Mouse (Mus musculus) forebrain, embryonic 11.5 days (tissue): ENCODE results near the gene Tpo. TPM values are rescaled to one million over a fixed set of nuclear protein-coding genes. Genes with fewer than 3 reads are reported as not detected.

Source experiments
- ATAC-seq: fragments of 200-750 bp; cut with Nextera tagmentation; replicated peaks from 2 replicates; pipeline ENCODE4 v1.8.0; 2017; ENCODE audit warnings: moderate TSS enrichment; ENCODE audit not compliant: low FRiP score
- DNase-seq: peaks from one replicate; pipeline ENCODE4 v3.0.0-alpha.2; 2017; ENCODE audit warnings: low spot score
- H3K27ac ChIP-seq: fragments of 300-500 bp; sonication (generic); 2 replicates; pipeline ENCODE4 v1.5.1; 2014; ENCODE audit warnings: low read depth, low read length
- H3K27me3 ChIP-seq: fragments of 300-500 bp; sonication (generic); 2 replicates; pipeline ENCODE4 v1.6.1; 2014; ENCODE audit warnings: mild to moderate bottlenecking, low read length, mixed read lengths; ENCODE audit not compliant: control insufficient read depth, insufficient read depth
- H3K36me3 ChIP-seq: fragments of 300-500 bp; sonication (generic); 2 replicates; pipeline ENCODE4 v1.6.1; 2014; ENCODE audit warnings: mild to moderate bottlenecking, low read length, moderate library complexity, mixed read lengths; ENCODE audit not compliant: control insufficient read depth, insufficient read depth
- H3K4me1 ChIP-seq: fragments of 300-500 bp; sonication (generic); replicated peaks from 2 replicates; pipeline ENCODE4 v1.6.1; 2014; ENCODE audit warnings: low read length, mixed read lengths; ENCODE audit not compliant: control insufficient read depth, insufficient read depth
- H3K4me2 ChIP-seq: fragments of 300-500 bp; sonication (generic); 2 replicates; pipeline ENCODE4 v1.6.1; 2014; ENCODE audit warnings: low read depth, mild to moderate bottlenecking, low read length, moderate library complexity, mixed read lengths; ENCODE audit not compliant: severe bottlenecking
- H3K4me3 ChIP-seq: fragments of 300-500 bp; sonication (generic); 2 replicates; pipeline ENCODE4 v1.5.1; 2014; ENCODE audit warnings: low read depth, low read length
- H3K9ac ChIP-seq: fragments of 300-500 bp; sonication (generic); 2 replicates; pipeline ENCODE4 v1.6.1; 2014; ENCODE audit warnings: low read length
- H3K9me3 ChIP-seq: fragments of 300-500 bp; sonication (generic); 2 replicates; pipeline ENCODE4 v1.6.1; 2016; ENCODE audit warnings: low read length, mixed read lengths; ENCODE audit not compliant: control insufficient read depth
- WGBS: fragments of 180-500 bp; shearing (Covaris S2); extraction: QIAGEN DNeasy Blood & Tissue Kit; methylation state at CpG from one replicate; pipeline ENCODE4 v1.1.7; 2014; 5-methylcytosine and 5-hydroxymethylcytosine counted together
- polyA plus RNA-seq: library from polyadenylated mRNA; unstranded; fragments of >200 nt; fragmentation: Nextera tagmentation; extraction: Ambion mirVana; gene quantifications from 2 replicates; pipeline ENCODE4 v1.2.1, GENCODE M21; 2014

Gene Tpo
- not detected in 2 replicates for polyA plus RNA-seq

DNA sequence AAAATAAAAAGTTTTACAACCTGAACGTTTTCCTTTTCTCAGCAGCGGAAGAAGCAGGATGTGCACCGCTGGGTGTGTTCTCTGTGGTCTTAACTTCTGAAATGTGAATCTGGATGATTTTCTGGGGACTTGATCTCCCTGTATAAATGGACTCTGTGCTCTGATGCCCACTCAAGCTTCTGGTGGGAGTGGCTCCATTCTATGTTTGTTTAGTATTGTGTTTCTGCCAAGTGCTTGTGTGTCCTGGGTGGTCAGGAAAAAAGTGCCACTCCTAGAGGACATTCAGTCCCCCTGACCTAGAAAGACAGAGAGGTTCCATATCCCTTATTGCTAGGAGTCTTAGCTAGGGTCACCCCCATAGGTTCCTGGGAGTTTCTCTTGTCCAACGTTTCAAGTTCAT, at the start of gene Tpo:
Tpo (minus strand) TSS at position 101 of the 400 bp plus-strand sequence.
- no peak within 1 kb of the TSS for H3K9ac ChIP-seq
- no peak within 1 kb of the TSS for H3K27ac ChIP-seq
- H3K4me1 ChIP-seq = no peaks in the 10 kb centered on the region
- H3K27me3 ChIP-seq = no peaks in the 10 kb centered on the region
- H3K4me2 ChIP-seq = no peak within 1 kb of the TSS
- ATAC-seq = no peak
- H3K36me3 ChIP-seq = no peaks in the 10 kb centered on the region
- no peaks in the 10 kb centered on the region for H3K9me3 ChIP-seq
- no peak within 1 kb of the TSS for H3K4me3 ChIP-seq
- whole genome bisulfite sequencing = 92% methylated on average over 4 of the region's 4 CpGs
- DNase-seq = no peak

DNA sequence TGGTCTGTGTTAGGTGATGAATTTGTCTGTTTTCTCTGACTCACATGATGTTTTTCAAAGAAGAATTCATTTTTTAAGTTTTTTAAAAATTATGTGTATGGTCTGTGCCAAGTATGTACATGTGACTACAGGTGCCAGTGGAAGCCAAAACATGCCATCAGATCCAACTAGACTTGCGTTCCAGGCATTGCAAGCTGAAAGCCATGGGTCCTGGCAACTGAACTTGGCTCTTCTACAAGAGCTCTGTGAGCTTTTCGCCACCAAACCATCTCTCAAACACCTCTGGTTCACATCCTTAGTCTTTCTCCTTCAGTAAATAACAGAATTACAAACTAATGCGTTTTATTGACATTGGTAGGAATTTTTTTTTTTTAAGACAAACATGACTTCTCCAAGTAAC, 49.3 kb upstream of the Tpo start:
- Histone ChIP-seq H3K27ac (no peak overlapping the region), H3K4me2 (no peak overlapping the region), H3K36me3 (no peaks in the 10 kb centered on the region), H3K4me1 (no peaks in the 10 kb centered on the region), H3K9me3 (no peaks in the 10 kb centered on the region), H3K27me3 (no peaks in the 10 kb centered on the region), H3K4me3 (no peak overlapping the region), H3K9ac (no peak overlapping the region)
- 86% methylated on average over 3 of the region's 3 CpGs for WGBS
- DNase-seq (no peak), ATAC-seq (no peak)

DNA sequence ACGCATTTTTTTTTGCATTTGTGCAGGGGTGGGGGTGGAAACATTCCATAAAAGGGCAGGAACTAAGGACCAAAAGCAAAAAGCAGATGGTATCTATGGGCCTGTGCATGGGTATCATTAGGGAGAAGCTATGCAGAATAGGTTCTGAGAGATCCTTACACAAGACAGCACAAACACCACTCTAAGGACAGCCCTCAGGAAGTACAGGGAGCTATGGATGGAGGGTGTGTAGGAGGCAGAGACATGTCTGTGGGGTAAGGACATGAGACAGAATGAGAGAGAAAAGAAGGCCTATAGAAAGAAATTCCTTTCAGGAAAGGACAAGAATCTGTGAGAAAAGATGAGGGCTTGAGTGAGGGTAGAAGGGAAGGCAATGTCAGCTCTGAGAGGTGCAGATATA, 47.2 kb upstream of the Tpo start:
- Histone ChIP-seq H3K4me2 (no peak overlapping the region), H3K9ac (no peak overlapping the region), H3K27me3 (no peaks in the 10 kb centered on the region), H3K9me3 (no peaks in the 10 kb centered on the region), H3K4me1 (no peaks in the 10 kb centered on the region), H3K4me3 (no peak overlapping the region), H3K27ac (no peak overlapping the region), H3K36me3 (no peaks in the 10 kb centered on the region)
- no peak for DNase-seq
- no peak for ATAC-seq
- 96% methylated on average over 1 of the region's 1 CpGs for WGBS

DNA sequence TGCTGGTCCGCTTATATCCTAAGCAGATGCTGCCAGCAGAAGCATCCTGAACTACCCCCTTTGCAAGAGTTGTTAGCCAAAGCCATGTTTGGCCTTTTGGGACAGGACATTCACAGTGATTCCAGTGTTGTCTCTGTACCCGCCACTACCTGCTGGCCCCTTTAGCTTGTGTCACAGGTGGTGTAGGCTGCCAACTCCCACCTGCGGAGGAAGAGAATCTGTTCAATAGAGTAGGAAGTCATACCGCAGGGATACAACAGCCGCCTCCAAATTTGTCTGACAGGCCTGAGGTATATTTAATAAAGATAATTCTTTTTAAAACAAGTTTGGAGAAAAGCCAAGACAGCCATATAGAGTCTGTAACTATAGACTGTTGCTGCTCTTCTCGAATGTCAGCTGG, 45.5 kb upstream of the Tpo start:
- 94% methylated on average over 6 of the region's 6 CpGs for WGBS
- DNase-seq (no peak), ATAC-seq (no peak)
- Histone ChIP-seq H3K36me3 (no peaks in the 10 kb centered on the region), H3K27ac (no peak overlapping the region), H3K4me2 (no peak overlapping the region), H3K4me1 (no peaks in the 10 kb centered on the region), H3K9me3 (no peaks in the 10 kb centered on the region), H3K27me3 (no peaks in the 10 kb centered on the region), H3K9ac (no peak overlapping the region), H3K4me3 (no peak overlapping the region)

DNA sequence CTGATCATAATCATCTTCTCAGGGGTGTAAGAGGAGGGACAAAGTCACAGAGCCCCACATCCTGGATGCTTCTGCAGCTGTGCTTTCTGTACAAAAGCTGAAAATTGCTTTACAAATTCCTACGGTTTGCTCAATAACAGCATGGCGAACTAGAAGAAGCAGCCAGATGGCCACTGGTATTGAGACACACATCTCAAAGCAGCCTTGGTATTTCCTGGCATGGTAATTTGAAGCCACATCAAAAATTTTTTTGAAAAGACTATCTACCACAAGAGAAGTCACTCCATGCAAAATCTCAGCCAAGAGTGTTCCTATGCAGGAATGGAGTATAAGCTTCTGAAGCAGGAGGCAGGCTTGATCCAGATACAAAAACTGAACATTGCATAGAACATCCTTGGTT, 45.1 kb upstream of the Tpo start:
- ATAC-seq = no peak

DNA sequence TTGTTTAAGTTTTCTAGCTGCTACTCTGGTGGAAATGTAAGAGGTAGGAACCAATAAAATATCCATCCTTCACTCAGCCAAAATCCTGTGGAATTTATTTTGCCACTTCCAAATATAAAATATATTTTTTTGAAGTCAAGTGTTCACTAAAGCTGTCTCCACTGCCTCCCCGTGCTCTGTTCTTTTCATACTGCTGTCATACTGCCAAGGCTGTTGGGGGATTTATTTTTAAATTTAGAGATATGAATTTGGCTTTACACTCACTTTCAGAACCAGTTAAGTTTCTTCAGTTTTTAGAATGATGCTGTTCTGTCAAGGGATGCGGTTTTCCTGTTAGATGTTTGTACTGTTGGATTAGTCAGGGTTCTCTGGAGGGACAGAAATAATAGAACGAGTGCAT, 36.1 kb upstream of the Tpo start:
- no peaks in the 10 kb centered on the region for H3K4me1 ChIP-seq
- H3K27ac ChIP-seq = no peak overlapping the region
- ATAC-seq (no peak), DNase-seq (no peak)
- no peaks in the 10 kb centered on the region for H3K36me3 ChIP-seq
- WGBS = 83% methylated on average over 3 of the region's 3 CpGs
- H3K9me3 ChIP-seq = no peaks in the 10 kb centered on the region
- H3K9ac ChIP-seq = no peak overlapping the region
- H3K4me3 ChIP-seq = no peak overlapping the region
- H3K4me2 ChIP-seq = no peak overlapping the region
- no peaks in the 10 kb centered on the region for H3K27me3 ChIP-seq

More for the DNA sequence above, 45.1 kb upstream of the Tpo start:
- H3K4me1 ChIP-seq = no peaks in the 10 kb centered on the region
- no peak overlapping the region for H3K4me3 ChIP-seq
- H3K4me2 ChIP-seq = no peak overlapping the region
- H3K9ac ChIP-seq = no peak overlapping the region
- DNase-seq = no peak
- H3K36me3 ChIP-seq = no peaks in the 10 kb centered on the region
- no peaks in the 10 kb centered on the region for H3K27me3 ChIP-seq
- H3K9me3 ChIP-seq = no peaks in the 10 kb centered on the region
- WGBS = 90% methylated on average over 2 of the region's 2 CpGs
- H3K27ac ChIP-seq = no peak overlapping the region

DNA sequence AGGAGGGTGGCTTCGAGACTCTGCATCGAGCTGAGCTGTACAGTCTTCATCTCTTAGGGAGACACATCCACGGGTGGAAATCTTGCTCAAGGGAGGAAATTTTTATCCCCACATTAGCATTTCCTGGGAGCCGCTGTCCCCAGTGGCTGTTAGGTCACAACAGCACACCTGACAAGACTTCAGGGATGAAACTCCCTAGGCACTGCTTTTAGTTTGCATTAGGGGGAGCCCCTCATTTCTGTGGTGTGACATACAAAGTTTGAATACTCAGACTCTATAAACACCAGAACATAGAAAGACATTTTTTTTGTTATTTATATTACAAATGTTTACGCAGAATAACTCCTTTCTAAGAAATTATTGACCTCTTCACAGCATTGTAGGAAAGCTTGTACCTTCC, 32.1 kb upstream of the Tpo start:
- no peak for DNase-seq
- Histone ChIP-seq H3K27ac (no peak overlapping the region), H3K4me3 (no peak overlapping the region), H3K9ac (no peak overlapping the region), H3K4me2 (no peak overlapping the region), H3K36me3 (no peaks in the 10 kb centered on the region), H3K4me1 (no peaks in the 10 kb centered on the region), H3K9me3 (no peaks in the 10 kb centered on the region), H3K27me3 (no peaks in the 10 kb centered on the region)
- WGBS = 89% methylated on average over 5 of the region's 5 CpGs
- ATAC-seq = no peak

DNA sequence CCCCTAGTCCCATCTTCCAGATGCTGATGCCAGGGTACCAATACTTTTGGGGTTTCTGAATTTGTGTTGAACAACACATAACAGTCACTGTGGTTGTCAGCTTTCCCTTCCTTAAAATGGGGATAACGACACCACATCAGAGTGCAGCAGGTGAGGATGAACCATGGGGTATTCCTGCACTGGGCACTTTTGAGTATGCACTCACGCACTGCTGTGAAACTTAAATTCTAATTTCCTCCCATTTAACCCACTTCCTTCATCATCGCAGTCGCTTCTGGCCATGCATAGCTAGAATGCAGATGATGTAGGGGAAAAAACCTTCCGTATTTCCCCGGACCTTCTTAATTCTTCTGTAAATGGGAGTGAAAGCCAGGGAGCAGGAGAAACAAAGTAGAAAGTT, 31.6 kb upstream of the Tpo start:
- DNase-seq = no peak
- Histone ChIP-seq H3K9ac (no peak overlapping the region), H3K36me3 (no peaks in the 10 kb centered on the region), H3K9me3 (no peaks in the 10 kb centered on the region), H3K4me2 (no peak overlapping the region), H3K27me3 (no peaks in the 10 kb centered on the region), H3K4me3 (no peak overlapping the region), H3K4me1 (no peaks in the 10 kb centered on the region), H3K27ac (no peak overlapping the region)
- ATAC-seq = no peak
- 90% methylated on average over 6 of the region's 6 CpGs for WGBS

DNA sequence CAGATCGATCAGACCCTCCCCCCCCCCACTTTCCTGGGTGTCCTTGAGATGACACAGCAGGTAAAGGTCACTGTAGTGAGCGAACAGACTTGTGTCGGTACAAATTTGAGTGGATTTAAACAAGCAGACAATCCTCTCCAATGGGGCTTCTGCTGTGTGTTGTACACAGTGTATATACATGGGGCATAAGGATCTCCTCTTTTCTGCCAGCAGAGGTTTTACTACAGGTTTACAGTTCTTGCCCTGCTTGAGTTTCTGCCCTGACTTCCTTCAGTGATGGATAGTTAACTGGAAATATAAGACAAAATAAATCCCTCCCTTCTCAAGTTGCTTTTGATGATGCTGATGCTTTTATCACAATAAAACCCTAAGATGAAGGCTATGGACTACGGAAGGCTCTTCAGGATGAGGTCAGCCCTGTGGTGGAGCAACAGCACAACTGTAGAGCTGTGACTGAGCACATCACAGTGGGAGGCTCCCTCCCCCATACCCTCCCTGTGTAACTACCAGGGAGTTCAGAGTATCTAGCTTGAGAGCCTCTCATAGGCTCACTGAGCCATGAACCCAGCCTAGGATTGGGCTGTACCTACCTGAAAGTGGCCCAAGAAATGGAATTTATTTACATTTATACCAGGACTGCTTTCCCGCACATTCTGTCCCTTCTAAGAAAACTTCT, 29.4 kb upstream of the Tpo start:
- H3K36me3 ChIP-seq = no peaks in the 10 kb centered on the region
- no peak overlapping the region for H3K9ac ChIP-seq
- no peak overlapping the region for H3K4me3 ChIP-seq
- H3K27me3 ChIP-seq = no peaks in the 10 kb centered on the region
- DNase-seq = no peak
- WGBS = 85% methylated on average over 5 of the region's 5 CpGs
- H3K27ac ChIP-seq = no peak overlapping the region
- H3K4me1 ChIP-seq = no peaks in the 10 kb centered on the region
- no peak overlapping the region for H3K4me2 ChIP-seq
- no peaks in the 10 kb centered on the region for H3K9me3 ChIP-seq
- ATAC-seq = no peak
